Mouse (Mus musculus): ENCODE data around the gene Apba2.

DNA sequence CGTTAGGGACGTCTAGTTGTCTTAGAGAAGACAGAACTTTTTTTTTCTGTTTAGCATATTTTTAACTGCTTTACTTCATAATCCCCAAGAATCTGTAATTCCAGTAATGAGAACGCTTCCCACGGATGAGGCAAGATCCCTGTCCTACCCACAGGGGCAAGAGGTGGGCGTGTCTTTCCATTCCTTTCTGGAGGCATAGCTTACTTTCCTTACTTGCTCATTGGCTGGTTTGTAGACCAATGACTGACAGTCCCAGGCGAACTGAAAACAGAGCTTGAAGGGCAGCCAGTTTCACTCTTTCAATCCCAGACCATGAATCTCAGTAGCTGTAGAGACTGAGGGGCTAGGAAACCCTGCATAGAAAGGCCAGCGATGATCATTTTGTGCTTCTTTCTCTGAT, 68.2 kb downstream of the Apba2 start:
- TF ChIP-seq CTCF (IDR thresholded peaks at IDR 0.05) (no peak), EP300 (IDR thresholded peaks at IDR 0.05) (no peak)
